Mouse (Mus musculus): Measurements from ENCODE around the gene Xntrpc.

DNA sequence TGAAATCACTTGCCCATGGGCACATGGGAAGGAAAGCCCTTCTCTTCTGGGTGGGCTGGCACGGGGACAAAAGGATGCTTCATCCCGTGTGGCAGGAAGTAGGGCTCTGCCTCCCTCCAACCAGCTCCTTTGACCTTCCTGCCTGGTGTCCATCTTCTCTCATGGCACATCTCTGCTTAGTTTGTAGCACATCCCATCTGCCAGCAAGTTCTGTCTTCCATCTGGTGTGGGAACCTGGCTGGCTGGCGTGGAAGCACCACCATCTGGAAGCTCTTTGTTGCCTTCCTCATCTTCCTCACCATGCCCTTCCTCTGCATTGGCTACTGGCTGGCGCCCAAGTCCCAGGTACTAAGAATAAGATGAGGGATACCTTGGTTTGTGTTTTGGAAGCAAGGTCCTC lies 21.8 kb downstream of the Xntrpc start:
- TF ChIP-seq POLR2A (IDR thresholded peaks at IDR 0.05; ENCODE audit: low read depth, low read length) (no peak), CTCF (IDR thresholded peaks at IDR 0.05; ENCODE audit: extremely low read depth, insufficient read length, insufficient replicate concordance, low read depth, low read length) (no peak)

Measured in small intestine, adult 2 months (tissue).